Mouse (Mus musculus): ENCODE results near the gene Creg1. TPM values are rescaled to one million over a fixed set of nuclear protein-coding genes. Genes with fewer than 3 reads are reported as not detected.

Gene Creg1
- polyA plus RNA-seq, 1 experiment: 63.9 TPM

Other genes with a start within 250 kb of the Creg1 start
- gene Mpzl1, start 129.2 kb upstream of the Creg1 start, polyA plus RNA-seq (2012; rRNA removed): 77.7 and 84.2 TPM in 2 replicates
- gene Rcsd1, start 54.0 kb upstream of the Creg1 start, polyA plus RNA-seq (2012; rRNA removed): 13.2 and 16.6 TPM in 2 replicates
- gene Cd247, start 24.9 kb downstream of the Creg1 start, polyA plus RNA-seq (2012; rRNA removed): 1.5 and 1.7 TPM in 2 replicates
- 3.0 and 4.7 TPM in 2 replicates for gene Pou2f1, start 238.9 kb downstream of the Creg1 start, polyA plus RNA-seq (2012; rRNA removed)

Data from urinary bladder, adult 2 months (tissue).